Mouse (Mus musculus): ENCODE results near the gene Dusp23.

DNA sequence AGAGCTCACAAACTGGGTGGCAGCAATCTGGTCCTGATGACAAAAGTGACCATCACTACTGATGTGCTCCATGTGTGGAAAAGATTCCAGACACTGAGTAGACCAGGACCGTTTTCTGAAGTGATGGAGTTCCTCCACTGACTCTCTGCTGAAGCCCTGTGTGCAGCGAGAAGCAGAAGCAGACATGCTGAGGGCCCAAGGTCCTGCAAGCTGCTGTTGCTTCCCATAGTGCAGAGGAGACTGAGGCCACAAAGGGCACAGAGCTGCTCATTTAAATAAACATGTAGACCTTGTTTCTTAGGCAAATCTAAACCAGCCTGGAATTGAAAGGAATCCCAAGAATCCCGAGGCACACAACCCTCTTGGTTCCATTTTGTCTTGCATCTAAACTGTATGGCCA, 39.4 kb downstream of the Dusp23 start:
- TF ChIP-seq GATA1 (IDR thresholded peaks at IDR 0.05; ENCODE audit: borderline replicate concordance, low read length) = no peak
- no peak for TF ChIP-seq FLI1 (IDR thresholded peaks at IDR 0.05; ENCODE audit: low read length)
